Mouse (Mus musculus) inflammation-experienced regulatory T-cells, adult 6 months (primary cell): ENCODE measurements around the gene Etv4. TPM values are rescaled to one million over a fixed set of nuclear protein-coding genes. Genes with fewer than 3 reads are reported as not detected.

ENCODE experiments used
- polyA plus RNA-seq, 3 experiments: library from polyadenylated mRNA; unstranded; fragments of 100-300 nt; shearing (Covaris generic); gene quantifications; one replicate each; pipeline ENCODE4 v1.2.1; 2017

Etv4 gene
- polyA plus RNA-seq, 3 experiments from 2014 or later, result 0.43 TPM; not detected in 2

Other genes starting within 250 kb of the Etv4 start
- 10 to 100 TPM in 1 of 3 experiments, 1 to 10 TPM in 2; 2.8 to 13.3 (median 3.8) TPM for gene Brca1, start 233.4 kb downstream of the Etv4 start, polyA plus RNA-seq
- gene Nbr1, start 233.2 kb downstream of the Etv4 start, polyA plus RNA-seq, result 10 to 100 TPM; 53.2 to 76.6 (median 56.5) TPM
- gene Tmem106a, start 203.1 kb downstream of the Etv4 start, polyA plus RNA-seq, result 10 to 100 TPM; 15.6 to 19.0 (median 16.8) TPM
- under 1 TPM in 2 of 3 experiments, not detected in 1; 0.49 to 0.62 TPM for gene Gm11634, start 186.1 kb downstream of the Etv4 start, polyA plus RNA-seq
- 10 to 100 TPM; 74.3 to 80.3 (median 78.1) TPM for gene Rdm1, start 158.2 kb downstream of the Etv4 start, polyA plus RNA-seq
- gene Arl4d, start 119.8 kb downstream of the Etv4 start, polyA plus RNA-seq, result 1 to 10 TPM in 1 of 3 experiments, under 1 TPM in 1, not detected in 1; 0.40 to 1.6 TPM
- gene Dhx8, start 52.5 kb downstream of the Etv4 start, polyA plus RNA-seq, result 10 to 100 TPM; 29.2 to 33.5 (median 29.4) TPM
- not detected for gene Meox1, start 109.0 kb upstream of the Etv4 start, polyA plus RNA-seq
- gene Sost, start 181.6 kb upstream of the Etv4 start, polyA plus RNA-seq, result not detected
- not detected for gene Cfap97d1, start 198.9 kb upstream of the Etv4 start, polyA plus RNA-seq
- 1 to 10 TPM; 1.1 to 4.3 (median 1.3) TPM for gene Dusp3, start 201.6 kb upstream of the Etv4 start, polyA plus RNA-seq
- gene Mpp3, start 243.1 kb upstream of the Etv4 start, polyA plus RNA-seq, result under 1 TPM in 1 of 3 experiments, not detected in 2; 0.25 TPM